Mouse (Mus musculus): ENCODE data around the gene Snx32.

The Snx32 gene

DNA sequence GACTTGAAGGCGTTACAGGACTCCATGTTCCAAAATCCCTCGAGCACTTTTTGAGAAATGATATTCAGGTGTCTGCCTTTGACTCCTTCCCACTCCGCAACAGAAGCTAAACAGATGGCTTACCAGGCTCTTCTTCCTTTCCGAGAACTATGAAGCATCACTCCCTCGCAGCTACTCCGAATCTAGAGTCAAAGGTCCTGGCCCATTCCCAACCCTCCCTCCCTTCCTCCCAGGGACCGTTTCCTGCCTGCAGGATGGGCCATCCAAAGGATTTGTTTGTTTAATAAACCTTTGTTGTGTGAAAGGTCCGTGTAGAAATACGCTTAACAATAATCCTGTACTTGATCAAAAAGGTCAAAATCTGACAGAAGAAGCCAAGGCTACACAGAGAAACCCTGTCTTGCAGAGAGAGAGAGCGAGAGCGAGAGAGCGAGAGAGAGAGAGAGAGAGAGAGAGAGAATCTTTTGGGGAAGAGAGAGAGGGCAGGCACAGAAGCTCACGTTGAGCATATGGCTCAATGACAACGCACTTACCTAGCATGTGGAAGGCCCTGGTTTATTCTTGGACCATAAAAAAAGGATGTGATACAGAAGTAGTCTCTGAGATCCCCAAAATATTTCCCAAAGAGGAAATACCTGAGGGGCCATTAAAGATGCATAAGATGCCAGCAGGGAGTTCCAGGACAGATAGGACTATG, 52.4 kb downstream of the Snx32 start, which contains the start of gene Ccdc85b:
Ccdc85b (minus strand) TSS at position 149 of the 697 bp plus-strand sequence.
- no peak for DNase-seq (ENCODE audit: low spot score)

DNA sequence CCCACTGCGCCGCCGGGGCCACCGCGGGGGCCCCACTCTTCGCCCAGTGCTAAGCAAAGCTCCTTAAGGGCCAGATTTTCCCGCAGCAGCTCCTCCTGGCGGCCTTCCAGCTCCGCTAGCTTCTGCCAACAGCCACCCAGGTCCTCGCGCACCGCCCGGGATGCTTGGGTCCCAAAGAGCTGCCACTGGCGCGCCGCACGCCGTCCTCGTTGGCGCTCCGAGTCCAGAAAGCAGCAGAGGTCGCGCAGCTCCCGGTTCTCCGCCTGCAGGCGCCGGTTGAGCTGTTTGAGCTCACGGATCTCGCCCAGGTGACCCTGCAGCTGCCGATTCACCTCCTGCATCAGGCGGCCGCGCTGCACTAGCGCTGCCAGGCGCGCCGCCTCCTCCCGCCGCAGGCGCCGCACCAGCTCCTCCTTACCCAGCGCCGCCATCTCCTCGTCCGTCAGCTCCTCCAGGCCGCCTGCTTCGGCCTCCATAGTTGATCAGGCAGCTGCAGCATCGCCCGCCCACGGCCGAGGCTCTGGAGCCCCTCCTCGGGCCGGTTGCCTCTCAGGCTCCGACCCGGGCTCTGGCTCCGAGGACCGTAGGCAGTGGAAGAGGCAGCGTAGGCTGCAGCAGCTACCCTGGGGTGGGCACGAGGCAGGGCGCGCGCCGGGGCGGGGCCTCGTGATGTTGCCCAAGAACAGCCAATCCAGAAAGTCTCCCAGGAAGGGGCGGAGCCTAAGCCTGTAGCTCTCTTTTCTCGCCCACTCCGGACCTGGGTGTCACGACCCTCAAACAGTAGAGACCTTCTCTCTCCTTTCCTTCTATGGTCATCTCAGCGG, 53.2 kb downstream of the Snx32 start:
- DNase-seq (ENCODE audit: low spot score) = peak; percentile 97

DNA sequence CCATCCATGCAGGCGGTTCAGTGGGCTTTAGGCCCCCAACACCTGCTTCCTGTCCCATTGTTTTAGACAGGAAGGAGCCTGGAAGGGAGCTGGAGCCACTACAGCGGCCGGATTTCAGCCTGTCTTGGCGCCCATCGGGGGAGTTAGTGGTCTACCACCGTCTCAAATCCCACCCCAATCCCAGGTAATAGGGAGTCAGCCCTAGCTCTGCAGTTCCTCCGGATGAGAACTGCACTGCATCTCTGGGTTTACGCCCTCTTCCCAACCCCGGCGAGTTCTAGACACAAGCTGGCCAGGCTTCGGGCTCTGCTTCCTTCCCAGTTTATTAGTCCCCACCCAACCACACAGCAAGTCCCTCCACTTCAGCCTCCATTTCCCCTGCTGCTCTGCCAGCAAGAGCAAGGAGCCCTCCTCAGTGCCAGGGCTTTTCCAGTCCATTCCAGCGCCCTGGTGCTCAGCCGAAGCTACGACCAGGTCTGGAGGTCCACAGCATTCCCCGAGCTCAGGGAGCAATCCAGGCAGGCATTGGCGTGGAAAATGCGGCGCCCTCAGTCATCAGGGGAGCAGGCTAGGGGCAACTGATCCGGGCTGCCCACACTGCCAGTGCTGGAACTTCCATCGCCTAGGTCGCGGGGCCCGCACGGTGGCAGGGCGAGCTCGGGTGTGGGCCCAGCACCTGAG, 54.0 kb downstream of the Snx32 start:
- DNase-seq (ENCODE audit: low spot score) = no peak

DNA sequence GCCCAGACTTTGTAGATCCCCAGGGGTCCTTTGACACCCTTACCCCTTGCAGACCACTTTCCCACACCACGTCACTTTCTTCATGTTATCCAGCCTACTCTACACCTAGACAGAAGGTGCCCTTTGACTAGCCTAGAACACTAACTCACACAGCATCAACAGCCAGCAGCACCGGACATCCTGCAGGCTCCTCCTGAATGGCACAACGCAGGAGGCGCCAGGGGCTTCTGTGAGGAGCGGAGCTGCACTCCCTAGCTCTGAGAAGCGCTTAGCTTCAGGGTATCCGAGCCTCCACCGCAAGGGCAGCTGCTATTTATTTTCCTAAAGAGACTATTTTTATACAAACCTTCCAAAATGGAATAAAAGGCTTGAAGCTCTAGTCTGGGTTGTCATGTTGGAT, 54.8 kb downstream of the Snx32 start:
- DNase-seq (ENCODE audit: low spot score) = no peak

DNA sequence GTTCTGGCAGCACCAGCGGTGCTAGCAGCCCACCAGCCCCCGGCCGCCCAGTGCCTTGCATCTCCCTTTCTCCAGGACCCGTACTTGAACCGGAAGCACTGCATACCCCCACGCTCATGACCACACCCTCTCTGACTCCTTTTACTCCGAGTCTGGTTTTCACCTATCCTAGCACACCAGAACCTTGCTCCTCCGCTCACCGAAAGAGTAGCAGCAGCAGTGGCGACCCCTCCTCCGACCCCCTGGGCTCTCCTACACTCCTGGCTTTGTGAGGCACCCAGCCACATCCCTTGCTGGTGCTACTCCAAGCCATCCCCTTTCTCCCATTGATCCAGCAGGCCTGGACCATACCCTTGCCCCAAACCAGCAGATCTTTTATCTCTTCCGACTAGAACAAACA, 55.3 kb downstream of the Snx32 start:
- no peak for DNase-seq (ENCODE audit: low spot score)

DNA sequence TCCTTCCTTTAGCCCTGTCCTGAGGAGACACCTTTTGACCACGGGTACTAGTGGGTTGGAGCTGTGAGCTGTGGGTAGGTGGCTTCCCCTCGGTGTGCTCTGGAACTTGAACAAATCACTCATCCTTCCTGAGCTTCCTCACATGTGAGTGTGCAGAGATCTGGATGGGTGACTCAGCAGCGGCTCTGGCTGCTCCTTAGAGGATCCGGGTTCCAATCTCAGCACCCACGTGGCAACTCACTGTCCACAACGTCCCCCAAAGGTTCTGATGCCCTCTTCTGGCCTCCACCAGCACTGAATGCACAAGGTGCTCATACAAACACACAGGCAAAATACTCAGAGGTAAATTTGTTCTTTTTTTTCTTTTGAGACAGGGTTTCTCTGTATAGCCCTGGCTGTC, 58.6 kb downstream of the Snx32 start:
- DNase-seq (ENCODE audit: low spot score) = no peak

DNA sequence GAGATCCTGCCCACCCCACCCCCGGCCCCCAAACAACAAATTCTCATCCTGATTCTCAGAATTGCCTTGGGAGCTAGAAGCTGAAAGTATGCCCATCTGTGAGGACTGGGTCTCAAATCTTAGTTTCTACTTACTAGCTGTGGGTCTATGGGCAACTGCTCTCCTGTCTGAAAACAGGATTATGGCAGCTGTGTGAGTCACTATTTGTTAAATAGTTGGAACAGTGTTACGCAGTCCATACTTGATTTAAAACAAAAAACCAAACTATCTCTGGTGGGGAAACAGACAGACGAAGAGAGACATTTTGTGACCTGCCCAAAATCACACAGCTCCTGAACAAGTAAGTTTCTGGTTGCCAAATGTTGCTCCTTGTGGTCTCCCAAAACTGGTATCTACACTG, 60.7 kb downstream of the Snx32 start:
- no peak for DNase-seq (ENCODE audit: low spot score)

DNA sequence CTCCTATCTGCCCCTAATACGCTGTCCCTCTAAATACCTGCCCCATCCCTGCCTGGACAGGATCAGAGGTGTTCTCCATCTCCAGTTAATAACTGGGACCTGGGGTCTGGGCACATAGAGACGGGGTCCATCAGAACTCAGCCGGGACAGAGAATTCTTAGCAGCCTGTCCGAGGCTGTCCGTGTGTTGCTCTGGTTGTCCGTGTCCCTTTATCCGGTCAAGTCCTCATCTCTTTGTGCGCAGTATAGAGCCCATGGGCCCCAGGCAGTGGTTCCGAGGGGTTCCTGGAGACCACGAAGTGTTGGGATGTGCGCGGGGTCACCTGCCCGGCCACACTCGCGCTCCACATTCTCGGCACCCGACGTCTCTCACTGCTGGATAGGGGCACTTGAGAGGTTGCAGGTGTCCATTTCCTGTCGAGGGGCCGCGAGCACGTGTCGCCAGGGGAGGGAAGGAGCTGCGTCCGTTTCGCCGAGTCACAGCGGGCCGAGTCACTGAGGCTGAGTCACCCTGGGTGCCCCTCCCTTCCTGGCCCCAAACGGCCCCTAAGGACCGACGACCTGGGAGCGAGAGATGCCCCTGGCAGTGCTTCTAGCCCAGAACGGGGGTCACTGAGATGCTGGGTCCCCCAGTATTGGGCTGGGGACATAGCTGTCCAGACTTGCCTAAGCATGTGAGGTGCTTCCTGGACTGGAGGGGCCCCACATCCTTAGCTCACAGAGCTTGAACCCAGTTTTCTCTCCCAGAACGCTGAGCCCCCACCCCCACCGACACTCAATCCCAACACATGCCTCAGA, 61.8 kb downstream of the Snx32 start:
- DNase-seq (ENCODE audit: low spot score) = no peak

DNA sequence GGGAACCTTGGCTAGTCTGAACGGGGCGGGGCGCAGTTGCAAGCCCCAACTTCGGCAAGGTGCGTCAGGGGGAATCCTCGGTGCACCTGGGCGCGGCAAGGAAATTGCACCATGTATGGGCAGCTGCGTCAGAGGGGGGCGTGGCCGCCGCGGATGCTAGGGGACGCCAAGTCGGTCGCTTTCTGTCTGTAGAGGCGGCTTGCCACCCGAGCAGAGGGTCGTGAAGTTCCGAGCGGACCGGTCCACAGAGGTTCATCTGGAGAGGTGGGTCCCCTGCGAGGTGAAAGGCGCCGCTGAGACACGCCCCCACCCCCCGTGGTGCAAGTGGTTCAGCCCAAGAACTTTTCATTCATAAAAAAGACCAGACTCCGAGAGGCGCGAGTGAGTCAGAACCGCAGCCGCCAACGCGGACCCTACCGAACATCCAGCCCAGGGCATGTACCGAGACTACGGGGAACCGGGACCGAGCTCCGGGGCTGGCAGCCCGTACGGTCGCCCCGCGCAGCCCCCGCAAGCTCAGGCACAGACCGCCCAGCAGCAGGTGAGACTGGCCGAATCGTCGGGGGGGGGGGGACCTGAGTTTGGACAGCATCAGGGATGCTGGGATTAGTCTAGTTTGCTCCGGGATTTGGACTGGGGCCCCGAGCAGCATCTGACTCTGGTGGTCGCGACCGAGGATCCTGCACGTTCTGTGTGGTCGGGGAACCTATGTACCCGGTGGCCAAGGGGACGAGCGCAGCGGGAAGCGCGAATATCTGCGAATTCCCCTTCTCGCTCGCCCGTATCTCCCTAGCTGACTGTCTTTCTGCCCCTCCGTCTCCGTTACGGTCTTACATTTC, 62.6 kb downstream of the Snx32 start, which contains the start of gene Fosl1:
Fosl1 (plus strand) TSS at position 33 of the 839 bp plus-strand sequence.
- DNase-seq (ENCODE audit: low spot score) = peak; percentile 88

DNA sequence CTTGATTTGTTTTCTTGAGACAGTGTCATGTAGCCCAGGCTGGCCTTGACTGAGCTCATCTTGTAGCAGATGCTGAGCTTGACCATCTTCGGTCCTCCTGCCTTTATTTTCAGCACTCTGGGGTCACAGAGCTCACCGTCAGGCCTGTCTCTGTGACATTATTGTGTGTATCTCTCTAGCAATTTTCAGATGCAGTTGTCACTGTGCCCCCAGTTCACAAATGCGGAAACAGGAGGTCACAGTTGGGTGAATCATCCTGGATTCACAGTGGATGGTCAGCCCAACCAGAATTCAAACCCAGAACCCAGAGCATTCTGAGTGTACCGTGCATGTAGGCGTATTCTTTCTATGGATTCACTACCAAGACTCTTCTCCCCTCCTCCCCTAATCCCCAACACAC, 64.6 kb downstream of the Snx32 start:
- DNase-seq (ENCODE audit: low spot score) = no peak

DNA sequence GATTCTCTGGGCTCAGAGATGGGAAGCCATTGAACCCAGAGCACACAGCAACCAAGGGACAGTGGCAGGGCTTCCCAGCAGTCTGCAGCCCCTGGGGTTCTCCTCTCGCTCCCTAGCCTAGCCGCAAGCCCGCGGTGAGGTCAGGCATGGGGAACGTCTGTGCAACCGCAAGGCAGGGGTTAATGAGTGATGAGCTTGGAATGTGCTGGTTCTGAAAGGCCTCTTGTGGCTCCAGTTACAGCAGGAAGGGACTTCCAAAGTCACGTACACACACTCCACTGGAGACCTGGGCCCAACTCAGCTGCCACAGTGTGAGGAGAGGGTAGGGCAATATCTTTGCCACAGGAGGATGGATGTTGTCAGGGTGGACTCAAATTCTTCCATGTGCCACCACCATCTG, 65.4 kb downstream of the Snx32 start:
- no peak for DNase-seq (ENCODE audit: low spot score)

DNA sequence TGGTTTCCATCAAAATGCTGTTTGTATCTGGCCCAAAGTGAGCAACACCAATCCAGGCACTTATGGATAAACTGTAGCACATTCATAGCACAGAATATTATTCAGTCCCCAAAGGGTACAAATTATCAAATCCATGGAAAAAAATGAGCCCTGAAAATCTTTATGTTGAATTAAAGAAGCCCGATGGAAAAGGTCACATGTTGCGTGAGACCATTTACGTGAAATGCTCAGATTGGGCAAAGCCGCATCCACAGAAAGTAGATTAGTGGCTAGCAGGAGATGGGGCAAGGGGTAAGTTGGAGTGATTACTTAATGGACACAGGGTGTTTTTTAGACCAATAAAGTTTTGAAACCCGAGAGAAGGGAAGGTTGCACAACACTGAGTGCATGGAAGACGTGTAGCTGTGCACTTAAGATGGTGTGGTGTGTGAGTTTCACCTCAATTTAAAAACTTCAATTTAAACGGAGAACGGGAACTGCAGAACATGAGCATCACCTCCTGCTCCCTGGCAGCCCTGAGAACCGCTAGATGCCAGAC, 65.9 kb downstream of the Snx32 start:
- DNase-seq (ENCODE audit: low spot score) = no peak
